In the genomic region with DNA sequence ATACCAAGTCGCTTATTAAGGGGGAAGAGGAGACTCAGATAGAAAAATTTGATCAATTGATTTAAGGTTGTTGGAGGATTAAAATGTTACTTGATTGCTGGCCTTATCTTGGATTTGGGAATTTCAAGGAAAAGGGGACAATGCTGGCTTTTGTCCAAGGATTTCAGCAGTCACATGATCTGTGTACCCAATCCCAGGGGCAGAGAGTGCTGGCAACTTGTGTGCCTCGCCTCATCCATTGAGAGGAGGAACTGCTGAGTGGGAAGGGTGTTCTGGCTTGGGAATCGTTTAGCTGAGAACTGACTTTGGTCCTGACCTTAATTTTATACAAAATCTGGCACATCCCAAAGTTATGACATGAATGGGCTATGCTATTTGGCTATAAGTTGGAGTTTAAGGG, we compare ENCODE assay signal across 13 mouse cellular contexts.
A peak's percentile ranks its signal among the peaks of the same experiment; 100 is the strongest.
DNase-seq lines count a peak whose midpoint lies in the region; ATAC-seq and TF ChIP-seq lines count a peak whose summit lies in the region.
"Had no signal": no experiment of that assay in that cellular context is flagged by ENCODE, and none has a peak within 500 bp of the region (broad histone marks: within the 10 kb centered on the region; RNA-seq: fewer than 3 reads in every experiment).

No protein-coding gene starts in this region.

- TF ChIP-seq EP300 in liver, embryonic 14.5 days (IDR thresholded peaks at IDR 0.05; ENCODE audit: low read depth), result no peak

- 48% methylated on average over 3 of the region's 3 CpGs for WGBS in heart, embryonic 11.5 days (ENCODE audit: insufficient replicate concordance)
- 22% methylated on average over 3 of the region's 3 CpGs for WGBS in lung, embryonic 14.5 days
- 64% methylated on average over 3 of the region's 3 CpGs for WGBS in liver, embryonic 14.5 days (ENCODE audit: insufficient replicate concordance)

- no peak for TF ChIP-seq POLR2A in brain, embryonic 14.5 days (IDR thresholded peaks at IDR 0.05; ENCODE audit: borderline replicate concordance, extremely low read depth, insufficient read depth, insufficient read length, poor library complexity, severe bottlenecking)

- DNase-seq in heart, adult 11 months, result no peak
- DNase-seq in lung, embryonic 14.5 days, result peak; percentile 83
- DNase-seq in lung, postnatal 4 days, result no peak
- DNase-seq in brain, embryonic 14.5 days (ENCODE audit: low read depth), result peak; percentile 88
- DNase-seq in liver, embryonic 14.5 days (ENCODE audit: low read depth in 3 of 3, low spot score in 3 of 3), result no peak
- DNase-seq in left cerebral cortex, adult 11 months (ENCODE audit: low spot score), result no peak
- DNase-seq in spleen, postnatal 10 days (ENCODE audit: low spot score in 2 of 2), result no peak
- DNase-seq: gastrocnemius, postnatal 25 days; kidney, postnatal 14 days; right cerebral cortex, postnatal 25 days had no signal

- TF ChIP-seq CTCF in lung, embryonic 14.5 days (IDR thresholded peaks at IDR 0.05; ENCODE audit: low read depth), result no peak
- TF ChIP-seq CTCF in brain, embryonic 14.5 days (IDR thresholded peaks at IDR 0.05; ENCODE audit: borderline replicate concordance, extremely low read depth, insufficient read depth, insufficient read length), result no peak
- TF ChIP-seq CTCF in liver, embryonic 14.5 days (IDR thresholded peaks at IDR 0.05; ENCODE audit: low read depth), result no peak

- no peak overlapping the region for H3K4me3 ChIP-seq in heart, embryonic 11.5 days (ENCODE audit: low read depth, low read length)
- H3K4me3 ChIP-seq in lung, embryonic 14.5 days (ENCODE audit: low read depth, low read length), result no peak overlapping the region
- no peak overlapping the region for H3K4me3 ChIP-seq in liver, embryonic 14.5 days (ENCODE audit: insufficient read depth in 1 of 2, low read depth in 2 of 2, low read length in 2 of 2)
- H3K4me3 ChIP-seq: embryonic facial prominence, embryonic 12.5 days had no signal

- no peaks in the 10 kb centered on the region for H3K9me3 ChIP-seq in heart, embryonic 11.5 days (replicated peaks; ENCODE audit: control insufficient read depth, low read length)
- no peaks in the 10 kb centered on the region for H3K9me3 ChIP-seq in lung, embryonic 14.5 days (ENCODE audit: low read depth, low read length)
- H3K9me3 ChIP-seq in liver, embryonic 14.5 days (ENCODE audit: control insufficient read depth, low read length), result no peaks in the 10 kb centered on the region
- H3K9me3 ChIP-seq: embryonic facial prominence, embryonic 12.5 days had no signal

- H3K4me1 ChIP-seq in heart, embryonic 11.5 days (ENCODE audit: control insufficient read depth, insufficient read depth, low read length), result peaks cover 48% of the 10 kb centered on the region
- H3K4me1 ChIP-seq in lung, embryonic 14.5 days (ENCODE audit: insufficient read depth), result peaks cover 31% of the 10 kb centered on the region
- peaks cover 77 to 86% of the 10 kb centered on the region in 2 experiments for H3K4me1 ChIP-seq in liver, embryonic 14.5 days (replicated peaks; ENCODE audit: control insufficient read depth in 2 of 2, insufficient read depth in 2 of 2, low read length in 1 of 2)

- no peak overlapping the region for H3K4me2 ChIP-seq in heart, embryonic 11.5 days
- H3K4me2 ChIP-seq in lung, embryonic 14.5 days, result no peak overlapping the region
- H3K4me2 ChIP-seq in liver, embryonic 14.5 days (ENCODE audit: low read depth), result no peak overlapping the region
- H3K4me2 ChIP-seq: embryonic facial prominence, embryonic 12.5 days had no signal

- ATAC-seq in heart, embryonic 11.5 days (replicated peaks; ENCODE audit: insufficient number of reproducible peaks, low FRiP score, low TSS enrichment), result no peak
- peak; percentile 57; the same call in 1 of the 2 replicates for ATAC-seq in lung, embryonic 14.5 days (ENCODE audit: insufficient read depth)
- ATAC-seq in liver, embryonic 14.5 days (ENCODE audit: insufficient read depth), result no peak

- peak overlapping the region; percentile 57; the same call in 1 of the 2 replicates for H3K27ac ChIP-seq in heart, embryonic 11.5 days (ENCODE audit: low read depth, low read length)
- H3K27ac ChIP-seq in lung, embryonic 14.5 days (ENCODE audit: low read depth), result peak overlapping the region; percentile 74
- peak overlapping the region; percentile 35 for H3K27ac ChIP-seq in liver, embryonic 14.5 days
- H3K27ac ChIP-seq: embryonic facial prominence, embryonic 12.5 days had no signal

- no peaks in the 10 kb centered on the region for H3K36me3 ChIP-seq in heart, embryonic 11.5 days (ENCODE audit: control insufficient read depth, insufficient read depth, low read length)
- H3K36me3 ChIP-seq in lung, embryonic 14.5 days (ENCODE audit: insufficient read depth), result no peaks in the 10 kb centered on the region
- peaks cover 2% of the 10 kb centered on the region; the same call in 1 of the 2 replicates for H3K36me3 ChIP-seq in liver, embryonic 14.5 days (replicated peaks; ENCODE audit: control insufficient read depth, insufficient read depth, low read depth)
- H3K36me3 ChIP-seq: embryonic facial prominence, embryonic 12.5 days had no signal

- no peak overlapping the region for H3K9ac ChIP-seq in heart, embryonic 11.5 days (ENCODE audit: low read depth, low read length)
- no peak overlapping the region for H3K9ac ChIP-seq in lung, embryonic 14.5 days
- no peak overlapping the region for H3K9ac ChIP-seq in liver, embryonic 14.5 days (replicated peaks)
- H3K9ac ChIP-seq: embryonic facial prominence, embryonic 12.5 days had no signal

- no peaks in the 10 kb centered on the region for H3K27me3 ChIP-seq in heart, embryonic 11.5 days (ENCODE audit: control insufficient read depth, insufficient read depth, low read length)
- H3K27me3 ChIP-seq in lung, embryonic 14.5 days (ENCODE audit: insufficient read depth, low read length), result no peaks in the 10 kb centered on the region
- no peaks in the 10 kb centered on the region for H3K27me3 ChIP-seq in liver, embryonic 14.5 days (ENCODE audit: control insufficient read depth, insufficient read depth, low read length)
- H3K27me3 ChIP-seq: CH12.LX; embryonic facial prominence, embryonic 12.5 days had no signal

Comparison
In these comparisons a context has a peak if more than half of its experiments do, and no peak if none do; other contexts are left out.
1. DNase-seq: peak in lung, embryonic 14.5 days (single experiment) and brain, embryonic 14.5 days (single experiment); none in heart, adult 11 months (single experiment), lung, postnatal 4 days (0 of 2), liver, embryonic 14.5 days (0 of 3), left cerebral cortex, adult 11 months (single experiment) and spleen, postnatal 10 days (0 of 2).
2. Peak in every context shown above with its lines, with median percentiles within 50 percentile points of each other: H3K27ac ChIP-seq.